Mouse (Mus musculus) heart, postnatal 4 days (tissue): Measurements from ENCODE around the gene Batf2. TPM values are rescaled to one million over a fixed set of nuclear protein-coding genes. Genes with fewer than 3 reads are reported as not detected.

Source experiments
- total RNA-seq, 2 experiments: library from RNA; stranded (reverse); gene quantifications; 2 replicates each; pipeline ENCODE4 v1.2.3; 2021

The Batf2 gene
- total RNA-seq, 2 experiments from 2014 or later: 0.21 to 0.38 TPM

Other genes with a start within 250 kb of the Batf2 start
- gene Tigd3, start 246.8 kb upstream of the Batf2 start, total RNA-seq: 1 to 10 TPM; 2.0 TPM
- 100 to 1,000 TPM; 111 to 119 TPM for gene Dpf2, start 228.0 kb upstream of the Batf2 start, total RNA-seq
- 10 to 100 TPM; 14.2 to 14.7 TPM for gene Cdc42ep2, start 216.2 kb upstream of the Batf2 start, total RNA-seq
- 10 to 100 TPM; 32.9 to 37.1 TPM for gene Pola2, start 176.8 kb upstream of the Batf2 start, total RNA-seq
- not detected for gene Slc22a20, start 154.8 kb upstream of the Batf2 start, total RNA-seq
- 10 to 100 TPM; 27.4 to 29.1 TPM for gene Capn1, start 125.1 kb upstream of the Batf2 start, total RNA-seq
- 10 to 100 TPM; 16.2 to 16.4 TPM for gene Syvn1, start 94.4 kb upstream of the Batf2 start, total RNA-seq
- gene Mrpl49, start 83.2 kb upstream of the Batf2 start, total RNA-seq: 10 to 100 TPM; 37.8 to 41.7 TPM
- 100 to 1,000 TPM; 802 to 870 TPM for gene Fau, start 83.1 kb upstream of the Batf2 start, total RNA-seq
- gene Znhit2, start 79.8 kb upstream of the Batf2 start, total RNA-seq: 10 to 100 TPM; 16.2 to 16.7 TPM
- gene Tm7sf2, start 72.6 kb upstream of the Batf2 start, total RNA-seq: 1 to 10 TPM; 5.0 to 5.9 TPM
- 10 to 100 TPM; 38.0 to 40.0 TPM for gene Vps51, start 63.8 kb upstream of the Batf2 start, total RNA-seq
- not detected for gene Tmem262, start 61.0 kb upstream of the Batf2 start, total RNA-seq
- under 1 TPM in 1 of 2 experiments, not detected in 1; 0.41 TPM for gene Gm28374, start 58.7 kb upstream of the Batf2 start, total RNA-seq
- gene Zfpl1, start 56.0 kb upstream of the Batf2 start, total RNA-seq: 10 to 100 TPM; 25.8 to 28.3 TPM
- 10 to 100 TPM; 12.8 to 14.8 TPM for gene Cdca5, start 56.0 kb upstream of the Batf2 start, total RNA-seq
- gene AC131692.1, start 46.6 kb upstream of the Batf2 start, total RNA-seq: under 1 TPM; 0.60 to 0.68 TPM
- under 1 TPM; 0.50 to 0.52 TPM for gene Naaladl1, start 35.2 kb upstream of the Batf2 start, total RNA-seq
- 10 to 100 TPM; 17.4 to 17.6 TPM for gene Sac3d1, start 22.3 kb upstream of the Batf2 start, total RNA-seq
- 10 to 100 TPM; 13.4 to 13.7 TPM for gene Snx15, start 12.7 kb upstream of the Batf2 start, total RNA-seq
- 10 to 100 TPM; 62.3 to 62.8 TPM for gene Arl2, start 565 bp downstream of the Batf2 start, total RNA-seq
- gene Majin, start 43.4 kb downstream of the Batf2 start, total RNA-seq: not detected
- gene Gpha2, start 85.4 kb downstream of the Batf2 start, total RNA-seq: not detected
- gene Ppp2r5b, start 94.9 kb downstream of the Batf2 start, total RNA-seq: 10 to 100 TPM; 30.1 to 30.2 TPM
- 10 to 100 TPM; 15.9 to 16.2 TPM for gene Atg2a, start 100.7 kb downstream of the Batf2 start, total RNA-seq
- gene Ehd1, start 135.7 kb downstream of the Batf2 start, total RNA-seq: 100 to 1,000 TPM in 1 of 2 experiments, 10 to 100 TPM in 1; 97.8 to 114 TPM
- 1 to 10 TPM; 8.2 to 10.0 TPM for gene Cdc42bpg, start 165.5 kb downstream of the Batf2 start, total RNA-seq
- 10 to 100 TPM; 16.6 to 18.5 TPM for gene Men1, start 194.0 kb downstream of the Batf2 start, total RNA-seq
- 10 to 100 TPM; 37.5 to 42.8 TPM for gene Map4k2, start 200.2 kb downstream of the Batf2 start, total RNA-seq
- 100 to 1,000 TPM; 181 to 188 TPM for gene Sf1, start 222.7 kb downstream of the Batf2 start, total RNA-seq
- gene Pygm, start 243.4 kb downstream of the Batf2 start, total RNA-seq: 100 to 1,000 TPM; 455 to 466 TPM